Mouse (Mus musculus): ENCODE data around the gene Vti1a.

DNA sequence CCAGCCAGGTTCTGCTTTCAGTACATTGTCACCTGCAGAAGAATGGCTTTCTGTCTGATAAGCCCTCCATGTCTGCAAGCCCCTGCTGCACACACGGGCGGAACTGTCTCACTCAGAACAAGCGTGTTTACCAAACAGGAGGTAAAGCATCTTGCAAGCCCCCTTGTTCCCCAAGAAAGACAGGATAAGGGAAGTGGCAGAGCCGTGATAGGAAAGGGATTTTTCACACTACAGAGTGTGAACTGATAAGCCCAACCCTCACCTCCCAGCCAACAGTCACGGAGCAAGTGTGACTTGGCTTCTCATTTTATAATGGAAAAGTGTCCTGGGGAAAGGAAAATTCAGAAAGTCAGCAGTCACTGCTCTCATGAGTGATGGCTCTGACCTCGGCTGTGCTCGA lies 253.0 kb downstream of the Vti1a start:
- TF ChIP-seq CTCF (IDR thresholded peaks at IDR 0.05; ENCODE audit: insufficient read depth, low read depth, low read length) = no peak
- TF ChIP-seq POLR2A (IDR thresholded peaks at IDR 0.05; ENCODE audit: insufficient read depth, low read depth, low read length) = no peak

All from olfactory bulb, adult 2 months (tissue).